Mouse (Mus musculus) intestine, postnatal 0 days (tissue): ENCODE measurements around the gene Tekt3. TPM values are rescaled to one million over a fixed set of nuclear protein-coding genes. Genes with fewer than 3 reads are reported as not detected.

Experiments
- ATAC-seq: fragments of 200-750 bp; cut with Nextera tagmentation; 2 replicates; pipeline ENCODE4 v1.8.0; 2017; ENCODE audit warnings: mild to moderate bottlenecking, moderate TSS enrichment, moderate library complexity
- H3K27ac ChIP-seq: fragments of 300-500 bp; sonication (generic); 2 replicates; pipeline ENCODE4 v1.5.1; 2014; ENCODE audit warnings: mild to moderate bottlenecking, low read depth, low read length, moderate library complexity
- H3K27me3 ChIP-seq: fragments of 300-500 bp; sonication (generic); replicated peaks from 2 replicates; pipeline ENCODE4 v1.6.1; 2014; ENCODE audit warnings: low read length, mixed read lengths; ENCODE audit not compliant: control insufficient read depth, insufficient read depth
- H3K36me3 ChIP-seq: fragments of 300-500 bp; sonication (generic); 2 replicates; pipeline ENCODE4 v1.6.1; 2014; ENCODE audit warnings: mild to moderate bottlenecking, moderate library complexity; ENCODE audit not compliant: control insufficient read depth, insufficient read depth
- H3K4me1 ChIP-seq: fragments of 300-500 bp; sonication (generic); replicated peaks from 2 replicates; pipeline ENCODE4 v1.6.1; 2014; ENCODE audit warnings: antibody characterized with exemption, low read length, mixed read lengths; ENCODE audit not compliant: control insufficient read depth, insufficient read depth
- H3K4me2 ChIP-seq: fragments of 300-500 bp; sonication (generic); replicated peaks from 2 replicates; pipeline ENCODE4 v1.6.1; 2014; ENCODE audit warnings: low read depth, mild to moderate bottlenecking, moderate library complexity
- H3K4me3 ChIP-seq: fragments of 300-500 bp; sonication (generic); 2 replicates; pipeline ENCODE4 v1.5.1; 2014; ENCODE audit warnings: low read depth, low read length
- H3K9ac ChIP-seq: fragments of 300-500 bp; sonication (generic); 2 replicates; pipeline ENCODE4 v1.6.1; 2014; ENCODE audit warnings: mild to moderate bottlenecking, low read depth, low read length
- H3K9me3 ChIP-seq: fragments of 300-500 bp; sonication (generic); 2 replicates; pipeline ENCODE4 v1.6.1; 2016; ENCODE audit warnings: mixed run types; ENCODE audit not compliant: control insufficient read depth
- CTCF ChIP-seq: sonication (generic); IDR thresholded peaks from 2 replicates; pipeline ENCODE4 v1.5.1; 2016; ENCODE audit warnings: low read depth, mild to moderate bottlenecking, control low read depth, antibody characterized with exemption, moderate library complexity
- WGBS: fragments of 180-500 bp; shearing (Covaris S2); extraction: QIAGEN DNeasy Blood & Tissue Kit; methylation state at CpG from one replicate; pipeline ENCODE4 v1.1.7; 2014; 5-methylcytosine and 5-hydroxymethylcytosine counted together
- polyA plus RNA-seq: library from polyadenylated mRNA; unstranded; fragments of >200 nt; fragmentation: Nextera tagmentation; extraction: Ambion mirVana; gene quantifications from 2 replicates; pipeline ENCODE4 v1.2.1, GENCODE M21; 2015

The Tekt3 gene
- polyA plus RNA-seq, 1 experiment from 2014 or later, result not detected

- ATAC-seq, result no peak
- 64% methylated on average over 5 of the region's 5 CpGs for WGBS
- H3K27me3 ChIP-seq, result peaks cover 5% of the 10 kb centered on the region
- H3K9me3 ChIP-seq, result no peaks in the 10 kb centered on the region
- no peak overlapping the region for H3K9ac ChIP-seq
- no peak overlapping the region for H3K4me2 ChIP-seq
- no peak overlapping the region for H3K27ac ChIP-seq
- TF ChIP-seq CTCF, result no peak
- no peak overlapping the region for H3K4me3 ChIP-seq
- H3K36me3 ChIP-seq, result no peaks in the 10 kb centered on the region
- H3K4me1 ChIP-seq, result peaks cover 10% of the 10 kb centered on the region; the same call in 1 of the 2 replicates
These were observed 64.5 kb downstream of the Tekt3 start for GRCm38 (mm10) chr11:63125832-63126456.

- TF ChIP-seq CTCF, result no peak
- no peaks in the 10 kb centered on the region for H3K9me3 ChIP-seq
- no peak overlapping the region for H3K4me2 ChIP-seq
- 75% methylated on average over 8 of the region's 8 CpGs for WGBS
- H3K27ac ChIP-seq, result no peak overlapping the region
- H3K4me3 ChIP-seq, result no peak overlapping the region
- H3K36me3 ChIP-seq, result no peaks in the 10 kb centered on the region
- no peak for ATAC-seq
- H3K4me1 ChIP-seq, result peaks cover 11% of the 10 kb centered on the region; the same call in 1 of the 2 replicates
- peaks cover 13% of the 10 kb centered on the region for H3K27me3 ChIP-seq
- no peak overlapping the region for H3K9ac ChIP-seq
These were observed 65.5 kb downstream of the Tekt3 start for GRCm38 (mm10) chr11:63126976-63127375.

- Histone ChIP-seq H3K4me2 (no peak overlapping the region), H3K4me3 (no peak overlapping the region), H3K4me1 (peaks cover 11% of the 10 kb centered on the region; the same call in 1 of the 2 replicates), H3K27ac (no peak overlapping the region), H3K9ac (no peak overlapping the region), H3K9me3 (no peaks in the 10 kb centered on the region), H3K36me3 (no peaks in the 10 kb centered on the region), H3K27me3 (peaks cover 18% of the 10 kb centered on the region)
- 81% methylated on average over 4 of the region's 4 CpGs for WGBS
- no peak for ATAC-seq
- no peak for TF ChIP-seq CTCF
These were observed 66.1 kb downstream of the Tekt3 start for GRCm38 (mm10) chr11:63127513-63127912.

- ATAC-seq, result no peak
- 71% methylated on average over 2 of the region's 2 CpGs for WGBS
These were observed 67.3 kb downstream of the Tekt3 start, which contains the start of gene Pmp22 for GRCm38 (mm10) chr11:63128784-63129183. Gene Pmp22 (plus strand): TSS chr11:63128982.

GRCm38 (mm10) chr11:63129375-63129774 is 67.9 kb downstream of the Tekt3 start:
- peak overlapping the region; percentile 27; the same call in 1 of the 2 replicates for H3K4me2 ChIP-seq
- H3K27me3 ChIP-seq, result peaks cover 36% of the 10 kb centered on the region
- peaks cover 11% of the 10 kb centered on the region; the same call in 1 of the 2 replicates for H3K4me1 ChIP-seq
- H3K27ac ChIP-seq, result no peak overlapping the region
- H3K9me3 ChIP-seq, result no peaks in the 10 kb centered on the region
- no peak for ATAC-seq
- no peak for TF ChIP-seq CTCF
- peak overlapping the region; percentile 5; the same call in 1 of the 2 replicates for H3K4me3 ChIP-seq
- 25% methylated on average over 9 of the region's 9 CpGs for WGBS
- H3K9ac ChIP-seq, result no peak overlapping the region
- H3K36me3 ChIP-seq, result no peaks in the 10 kb centered on the region

More at GRCm38 (mm10) chr11:63128784-63129183, 67.3 kb downstream of the Tekt3 start, which contains the start of gene Pmp22:
- Histone ChIP-seq H3K27ac (no peak within 1 kb of the TSS), H3K4me1 (peaks cover 11% of the 10 kb centered on the region; the same call in 1 of the 2 replicates), H3K4me3 (peak within 1 kb of the TSS; percentile 5; the same call in 1 of the 2 replicates), H3K4me2 (peak within 1 kb of the TSS; percentile 75), H3K36me3 (no peaks in the 10 kb centered on the region), H3K9me3 (no peaks in the 10 kb centered on the region), H3K27me3 (peaks cover 30% of the 10 kb centered on the region), H3K9ac (no peak within 1 kb of the TSS)
- TF ChIP-seq CTCF, result no peak

GRCm38 (mm10) chr11:63129840-63130239 is 68.4 kb downstream of the Tekt3 start:
- Histone ChIP-seq H3K36me3 (no peaks in the 10 kb centered on the region), H3K4me3 (peak overlapping the region; percentile 5; the same call in 1 of the 2 replicates), H3K9ac (no peak overlapping the region), H3K27ac (no peak overlapping the region), H3K4me1 (peaks cover 11% of the 10 kb centered on the region; the same call in 1 of the 2 replicates), H3K9me3 (no peaks in the 10 kb centered on the region), H3K27me3 (peaks cover 41% of the 10 kb centered on the region), H3K4me2 (peak overlapping the region; percentile 75)
- no peak for TF ChIP-seq CTCF
- no peak for ATAC-seq
- WGBS, result 25% methylated on average over 12 of the region's 12 CpGs
